Mouse (Mus musculus) inflammation-experienced regulatory T-cells, adult 6 months (primary cell): ENCODE results near the gene Snx30. TPM values are rescaled to one million over a fixed set of nuclear protein-coding genes. Genes with fewer than 3 reads are reported as not detected.
"Not testable (repeated sequence)": the region's sequence is repeated elsewhere in the genome, so short reads cannot be mapped to it uniquely, and the experiment has no call there.

ENCODE experiments used
- ATAC-seq: one replicate; pipeline ENCODE4 v1.8.0; 2017
- polyA plus RNA-seq, 3 experiments: library from polyadenylated mRNA; unstranded; fragments of 100-300 nt; shearing (Covaris generic); gene quantifications; one replicate each; pipeline ENCODE4 v1.2.1; 2017

Gene Snx30
- polyA plus RNA-seq = 1 to 10 TPM; 2.6 to 3.6 (median 2.8) TPM

- ATAC-seq = peak; percentile 67
These were observed at the start of gene Snx30 for GRCm38 (mm10) chr4:59805181-59805967. Snx30 (plus strand) TSS chr4:59805840.

- ATAC-seq = no peak
These were observed 49.1 kb upstream of the Snx30 start for GRCm38 (mm10) chr4:59756332-59757082.

DNA sequence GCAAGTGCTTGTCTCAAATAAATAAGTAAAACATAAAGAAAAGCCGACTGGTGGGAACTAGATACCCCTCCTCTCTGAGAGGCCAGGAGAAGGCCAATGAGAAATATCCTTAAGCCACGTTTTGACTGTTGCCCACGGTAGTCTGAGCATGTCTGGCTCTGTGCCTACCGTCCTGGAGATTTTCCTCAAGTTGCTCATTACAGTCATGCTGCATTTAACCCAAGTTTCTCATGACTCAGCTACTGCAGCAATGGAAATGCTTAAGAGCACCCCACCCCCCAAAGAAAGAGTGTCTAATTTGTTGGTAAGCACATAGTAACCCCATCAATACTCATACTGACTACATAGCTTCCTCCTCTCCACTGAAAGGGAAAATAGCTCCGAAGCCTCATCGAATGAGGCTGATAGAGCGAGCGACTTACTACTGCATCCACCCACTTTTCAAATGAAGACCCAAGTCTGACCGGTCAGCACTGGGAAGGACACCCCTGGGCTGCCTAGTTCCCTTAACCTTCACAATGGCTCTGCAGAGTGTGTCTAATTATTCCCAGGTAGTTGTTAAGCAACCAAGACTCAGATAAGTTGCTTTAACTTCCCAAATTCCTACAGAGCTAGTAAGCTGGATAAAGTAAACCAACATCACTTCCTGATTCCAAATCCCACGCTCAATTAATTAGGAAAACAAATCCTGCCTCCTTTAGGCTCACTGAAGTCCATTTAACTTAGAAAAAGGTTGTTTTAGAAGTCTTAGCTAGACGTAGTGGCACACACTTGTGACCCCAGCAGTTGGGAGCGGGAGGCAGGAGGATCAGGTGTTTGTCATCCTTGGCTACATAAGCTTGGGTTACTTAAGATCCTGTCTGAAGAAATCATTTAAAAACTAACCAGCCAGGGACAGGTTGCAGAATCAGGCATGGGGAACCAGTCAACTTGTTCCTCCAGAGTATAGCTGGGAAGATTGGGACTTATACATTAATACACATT, 47.9 kb upstream of the Snx30 start:
- ATAC-seq = no peak

- ATAC-seq = no peak
These were observed 45.6 kb upstream of the Snx30 start for GRCm38 (mm10) chr4:59760016-59760415.

- no peak for ATAC-seq
These were observed 44.8 kb upstream of the Snx30 start for GRCm38 (mm10) chr4:59760636-59761364.

GRCm38 (mm10) chr4:59761365-59761729, 44.3 kb upstream of the Snx30 start:
- no peak for ATAC-seq

GRCm38 (mm10) chr4:59764950-59765349, 40.7 kb upstream of the Snx30 start:
- ATAC-seq = no peak

DNA sequence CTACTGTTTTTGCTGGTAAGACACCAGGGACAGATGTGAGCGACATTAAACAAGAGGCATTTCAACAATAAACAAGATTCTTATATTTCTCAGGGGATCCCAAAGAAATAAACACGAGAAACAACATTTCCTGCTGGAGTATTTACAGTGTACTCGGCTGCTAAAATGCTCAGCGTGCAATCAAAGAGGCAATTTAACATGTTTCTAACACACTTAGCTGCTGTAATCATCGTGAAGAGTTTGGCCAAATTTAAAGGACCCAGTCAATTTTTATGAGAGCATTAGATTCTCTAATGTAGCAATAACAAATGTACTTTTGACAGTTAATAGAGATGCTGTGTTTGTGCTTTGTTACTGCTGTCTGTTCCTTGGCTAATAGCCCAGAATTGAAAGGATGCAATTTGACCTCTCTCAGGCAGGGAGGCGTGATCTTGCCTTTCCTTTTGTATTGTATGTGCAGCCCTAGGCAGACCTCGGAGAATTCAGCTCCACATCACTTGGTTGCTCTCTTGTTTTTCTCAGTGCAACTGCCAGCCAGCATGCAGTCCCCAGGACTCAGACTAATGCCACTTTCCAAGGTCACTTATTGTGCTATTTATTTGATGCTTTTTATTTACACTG, 40.1 kb upstream of the Snx30 start:
- no peak for ATAC-seq

GRCm38 (mm10) chr4:59767717-59768116, 37.9 kb upstream of the Snx30 start:
- ATAC-seq = no peak

GRCm38 (mm10) chr4:59772171-59772879, 33.3 kb upstream of the Snx30 start:
- no peak for ATAC-seq

- ATAC-seq = no peak
These were observed 27.8 kb upstream of the Snx30 start for GRCm38 (mm10) chr4:59777828-59778227.

- no peak for ATAC-seq
These were observed 25.1 kb upstream of the Snx30 start for GRCm38 (mm10) chr4:59780568-59780967.

DNA sequence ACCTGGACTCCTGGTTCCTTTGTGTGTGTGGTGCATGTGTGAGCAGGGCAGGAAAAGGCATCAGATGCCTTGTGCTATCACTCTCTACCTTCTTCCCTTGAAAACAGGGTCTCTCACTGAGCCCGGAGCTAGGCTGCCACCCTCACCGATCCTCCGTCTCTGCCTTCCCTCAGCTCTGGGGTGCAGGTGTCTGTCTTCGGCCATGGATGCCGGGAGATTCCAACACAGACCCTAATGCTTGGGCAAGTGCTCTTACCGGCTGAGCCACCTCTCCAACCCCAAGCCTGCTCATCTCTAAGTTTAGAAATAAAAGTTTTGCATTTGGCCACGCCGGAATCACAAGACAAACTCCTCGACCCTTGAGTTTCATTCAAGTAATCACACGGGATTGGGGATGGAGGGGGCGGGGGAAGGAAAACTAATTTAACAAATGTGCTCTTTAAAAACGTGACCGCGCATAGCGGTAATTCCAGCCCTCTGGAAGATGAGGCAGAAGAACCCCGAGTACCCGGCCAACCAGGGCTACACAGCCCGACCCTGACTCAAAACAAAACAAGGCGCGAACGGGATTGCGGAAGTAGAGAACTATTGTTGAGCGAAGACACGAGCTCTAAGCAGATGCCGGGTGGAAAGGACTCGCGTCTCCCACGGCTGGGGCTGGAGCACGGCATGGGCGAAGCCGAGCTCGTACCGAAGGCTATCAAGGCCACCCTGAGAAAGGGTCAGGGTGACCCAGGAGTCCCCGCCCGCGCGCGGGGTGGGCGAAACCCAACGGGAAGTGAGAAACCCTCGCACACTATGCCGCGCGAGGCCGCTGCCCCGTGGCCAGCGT, 22.6 kb upstream of the Snx30 start:
- ATAC-seq = peak; percentile 19

DNA sequence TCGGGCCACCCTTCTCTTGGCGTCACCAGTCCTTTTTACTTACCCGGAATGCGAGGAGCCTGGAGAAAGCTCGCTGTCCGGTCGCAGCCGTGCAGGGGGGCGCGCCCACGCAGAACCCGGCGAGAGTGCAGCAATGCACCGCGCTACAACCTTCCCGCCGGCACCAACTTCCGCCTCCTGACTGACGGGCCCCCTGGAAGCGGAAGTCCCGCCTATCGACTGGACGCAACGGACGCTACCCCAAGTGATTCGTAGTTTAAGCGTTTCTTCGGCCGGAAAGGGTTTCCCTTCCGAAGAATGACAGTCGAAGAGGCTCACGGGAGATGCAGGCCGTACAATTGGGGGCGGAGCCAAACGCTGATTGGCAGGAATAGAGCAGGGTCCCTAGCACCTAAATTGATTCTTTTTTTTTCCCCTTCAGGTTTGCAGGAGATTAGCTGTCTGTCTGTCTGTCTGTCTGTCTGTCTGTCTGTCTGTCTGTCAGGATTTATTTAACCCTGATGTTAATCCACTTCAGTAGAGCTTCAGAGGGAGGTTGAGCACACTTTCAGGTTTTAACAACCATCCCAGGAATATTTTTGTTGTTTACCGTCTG, 21.9 kb upstream of the Snx30 start:
- peak; percentile 95 for ATAC-seq

- no peak for ATAC-seq
These were observed 20.2 kb upstream of the Snx30 start for GRCm38 (mm10) chr4:59785412-59785811.

DNA sequence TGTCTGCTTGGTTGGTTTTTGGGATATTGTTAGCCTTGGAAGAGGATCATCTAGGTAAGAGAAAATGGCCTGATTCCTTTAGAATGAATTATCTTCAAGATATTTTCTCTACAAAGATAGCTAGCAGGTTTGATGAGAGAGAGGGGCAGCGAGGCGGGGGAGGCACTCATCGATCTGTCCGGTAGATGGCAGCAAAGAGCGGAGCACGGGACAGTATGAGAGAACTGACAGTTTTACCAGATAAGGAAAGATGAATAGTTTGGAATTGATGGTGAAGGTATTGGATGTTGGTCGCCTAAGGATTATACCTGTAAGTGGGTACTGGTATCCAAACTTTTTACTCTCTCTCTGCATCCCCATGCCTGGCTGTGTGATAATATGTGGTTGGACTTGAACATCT, 19.0 kb upstream of the Snx30 start:
- peak; percentile 29 for ATAC-seq

DNA sequence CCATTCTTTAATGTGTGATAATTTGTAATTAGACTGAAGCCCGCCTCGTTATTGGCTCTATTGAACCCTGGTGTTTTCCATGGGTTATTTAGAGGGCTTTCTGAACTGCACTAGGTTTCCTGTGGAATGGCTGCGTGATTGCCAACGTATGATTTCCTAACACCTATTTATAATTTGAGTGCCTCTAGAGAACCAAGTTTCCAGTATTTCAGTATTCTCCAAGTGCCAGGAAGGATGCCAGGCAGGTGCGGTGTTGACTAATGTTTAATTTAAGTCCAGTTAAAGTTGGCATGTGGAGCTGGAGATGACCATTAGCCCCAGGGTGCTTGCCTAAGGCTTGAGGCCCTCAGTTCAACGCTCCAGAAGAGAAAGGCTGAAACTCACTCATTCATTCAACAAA, 18.5 kb upstream of the Snx30 start:
- no peak for ATAC-seq

DNA sequence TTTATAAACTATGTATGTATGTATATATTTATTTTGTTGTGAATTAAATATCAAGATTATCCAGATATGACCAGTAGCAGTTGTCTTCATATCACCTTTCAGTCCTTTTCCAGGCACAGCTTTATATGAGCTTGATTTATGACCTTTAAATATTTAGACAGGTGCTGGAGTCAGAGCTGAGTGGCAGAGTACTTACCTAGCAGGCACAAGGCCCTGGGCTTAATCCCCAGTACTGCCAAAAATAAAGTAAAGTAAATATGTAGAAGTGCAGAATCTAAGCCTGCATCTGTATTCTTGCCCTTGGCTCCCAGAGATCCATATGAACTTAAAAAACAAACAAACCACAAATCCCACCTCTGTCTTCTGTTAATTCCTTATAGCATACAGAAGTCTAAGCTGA, 16.6 kb upstream of the Snx30 start:
- no peak for ATAC-seq

- ATAC-seq = not testable (repeated sequence)
These were observed 12.0 kb upstream of the Snx30 start for GRCm38 (mm10) chr4:59793626-59794025.

- ATAC-seq = no peak
These were observed 11.5 kb upstream of the Snx30 start for GRCm38 (mm10) chr4:59794116-59794515.
